Mouse (Mus musculus): ENCODE results near the gene Mpped2.

DNA sequence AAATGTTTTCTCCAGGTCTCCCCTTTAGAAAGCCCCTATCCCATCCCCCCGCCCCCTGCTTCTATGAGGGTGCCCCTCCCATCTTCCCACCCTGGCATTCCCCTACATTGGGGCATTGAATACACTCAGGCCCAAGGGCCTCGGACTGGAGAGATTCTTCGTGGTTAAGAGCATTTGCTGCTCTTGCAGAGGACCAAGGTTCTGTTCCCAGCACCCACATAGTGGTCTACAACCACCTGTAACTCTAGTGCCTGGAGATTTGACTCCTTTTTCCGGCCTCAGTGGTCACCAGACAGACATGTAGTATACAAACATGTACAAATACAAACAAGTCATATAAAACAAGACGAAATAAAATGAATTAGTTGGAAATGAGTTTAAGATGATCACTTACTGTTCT lies 45.9 kb downstream of the Mpped2 start:
- TF ChIP-seq GABPA (IDR thresholded peaks at IDR 0.05; ENCODE audit: insufficient replicate concordance, low read depth, low read length) (no peak), POLR2A (IDR thresholded peaks at IDR 0.05; ENCODE audit: low read depth, low read length) (no peak), JUND (conservative IDR thresholded peaks at IDR 0.05; ENCODE audit: low read depth, low read length) (no peak), MYC (IDR thresholded peaks at IDR 0.05; ENCODE audit: low read depth, low read length) (no peak)

Data from CH12.LX (cell line).